Mouse (Mus musculus) MEL (cell line): ENCODE measurements around the gene Mcf2l. TPM values are rescaled to one million over a fixed set of nuclear protein-coding genes. Genes with fewer than 3 reads are reported as not detected.

Experiments
- DNase-seq: peaks from one replicate; pipeline ENCODE4 v3.0.0; 2011; ENCODE audit warnings: low read depth, low spot score
- H3K27ac ChIP-seq: 2 replicates; pipeline ENCODE4 v1.5.1; 2012; ENCODE audit warnings: low read depth, mild to moderate bottlenecking, control low read depth, low read length, moderate library complexity; ENCODE audit not compliant: control insufficient read depth
- H3K27me3 ChIP-seq, 2 experiments: fragments of 150-350 bp in 1 of 2; sonication (generic) in 1 of 2; 2 replicates each; pipeline ENCODE4 v1.6.1; 2012; ENCODE audit warnings: low read length in 2 of 2, mild to moderate bottlenecking in 2 of 2, improper control_type of control experiment in 1 of 2, moderate library complexity in 1 of 2; ENCODE audit not compliant: insufficient read depth in 2 of 2, control insufficient read depth in 1 of 2
- H3K36me3 ChIP-seq, 2 experiments: 2 replicates each; pipeline ENCODE4 v1.6.1; 2012 to 2014; ENCODE audit warnings: low read length in 2 of 2, improper control_type of control experiment in 1 of 2, inconsistent platforms in 1 of 2, mild to moderate bottlenecking in 1 of 2; ENCODE audit not compliant: insufficient read depth in 2 of 2, control insufficient read depth in 1 of 2
- H3K4me1 ChIP-seq, 2 experiments: fragments of 150-350 bp in 1 of 2; sonication (generic) in 1 of 2; 2 replicates each; pipeline ENCODE4 v1.6.1; 2012; ENCODE audit warnings: low read length in 2 of 2, improper control_type of control experiment in 1 of 2, mild to moderate bottlenecking in 1 of 2; ENCODE audit not compliant: insufficient read depth in 2 of 2, control insufficient read depth in 1 of 2
- H3K4me3 ChIP-seq, 2 experiments: fragments of 150-350 bp in 1 of 2; sonication (generic) in 1 of 2; 2 replicates each; pipeline ENCODE4 v1.5.1; 2012; ENCODE audit warnings: low read depth in 2 of 2, low read length in 2 of 2, mild to moderate bottlenecking in 2 of 2, moderate library complexity in 2 of 2, control low read depth in 1 of 2, improper control_type of control experiment in 1 of 2; ENCODE audit not compliant: control insufficient read depth in 1 of 2, insufficient read depth in 1 of 2
- H3K79me2 ChIP-seq: 2 replicates; pipeline ENCODE4 v1.6.1; 2012; ENCODE audit warnings: mild to moderate bottlenecking, low read length, moderate library complexity; ENCODE audit not compliant: control insufficient read depth, poor library complexity, insufficient read depth
- H3K9ac ChIP-seq: 2 replicates; pipeline ENCODE4 v1.6.1; 2012; ENCODE audit warnings: low read depth, mild to moderate bottlenecking, control low read depth, low read length, moderate library complexity; ENCODE audit not compliant: control insufficient read depth, poor library complexity, severe bottlenecking
- H3K9me3 ChIP-seq: fragments of 150-350 bp; sonication (generic); replicated peaks from 2 replicates; pipeline ENCODE4 v1.6.1; 2012; ENCODE audit warnings: mild to moderate bottlenecking, low read length, improper control_type of control experiment, moderate library complexity; ENCODE audit not compliant: insufficient read depth
- CHD1 ChIP-seq: IDR thresholded peaks from 2 replicates; pipeline ENCODE4 v1.6.1; 2012; ENCODE audit warnings: low read depth, mild to moderate bottlenecking, inconsistent platforms, low read length, improper control_type of control experiment
- CHD2 ChIP-seq: IDR thresholded peaks from 2 replicates; pipeline ENCODE4 v1.6.1; 2011; ENCODE audit warnings: low read length, improper control_type of control experiment
- E2F4 ChIP-seq: IDR thresholded peaks from 2 replicates; pipeline ENCODE4 v1.6.1; 2011; ENCODE audit warnings: low read depth, low read length, improper control_type of control experiment, borderline replicate concordance
- ELF1 ChIP-seq: IDR thresholded peaks from 2 replicates; pipeline ENCODE4 v1.6.1; 2014; ENCODE audit warnings: low read depth, mild to moderate bottlenecking, inconsistent platforms, low read length, improper control_type of control experiment, moderate library complexity
- EP300 ChIP-seq, 2 experiments: IDR thresholded peaks; 2 replicates each; pipeline ENCODE4 v1.6.1; 2011; ENCODE audit warnings: improper control_type of control experiment in 2 of 2, low read length in 2 of 2, low read depth in 1 of 2, mild to moderate bottlenecking in 1 of 2
- GABPA ChIP-seq: IDR thresholded peaks from 2 replicates; pipeline ENCODE4 v1.6.1; 2012; ENCODE audit warnings: low read depth, mild to moderate bottlenecking, inconsistent platforms, low read length, improper control_type of control experiment, moderate library complexity
- GATA1 ChIP-seq: IDR thresholded peaks from 2 replicates; pipeline ENCODE4 v1.6.1; 2011; ENCODE audit warnings: low read depth, low read length, improper control_type of control experiment
- HCFC1 ChIP-seq: IDR thresholded peaks from 2 replicates; pipeline ENCODE4 v1.6.1; 2012; ENCODE audit warnings: low read depth, mild to moderate bottlenecking, inconsistent platforms, low read length, improper control_type of control experiment, moderate library complexity
- MAFK ChIP-seq: IDR thresholded peaks from 2 replicates; pipeline ENCODE4 v1.6.1; 2011; ENCODE audit warnings: low read depth, mild to moderate bottlenecking, low read length, improper control_type of control experiment, borderline replicate concordance
- MAX ChIP-seq: IDR thresholded peaks from 2 replicates; pipeline ENCODE4 v1.6.1; 2011; ENCODE audit warnings: low read length, improper control_type of control experiment
- MAZ ChIP-seq: IDR thresholded peaks from 2 replicates; pipeline ENCODE4 v1.6.1; 2012; ENCODE audit warnings: low read depth, mild to moderate bottlenecking, inconsistent platforms, low read length, improper control_type of control experiment
- MXI1 ChIP-seq: IDR thresholded peaks from 2 replicates; pipeline ENCODE4 v1.6.1; 2011; ENCODE audit warnings: mild to moderate bottlenecking, low read depth, low read length, improper control_type of control experiment
- POLR2A ChIP-seq, 2 experiments: IDR thresholded peaks; 2 replicates each; pipeline ENCODE4 v1.6.1; 2011 to 2012; ENCODE audit warnings: low read length in 2 of 2, mild to moderate bottlenecking in 2 of 2, control low read depth in 1 of 2, improper control_type of control experiment in 1 of 2, low read depth in 1 of 2, moderate library complexity in 1 of 2; ENCODE audit not compliant: control insufficient read depth in 1 of 2, insufficient read depth in 1 of 2, poor library complexity in 1 of 2
- POLR2AphosphoS2 ChIP-seq: IDR thresholded peaks from 2 replicates; pipeline ENCODE4 v1.6.1; 2011; ENCODE audit warnings: low read length, improper control_type of control experiment
- SMC3 ChIP-seq: IDR thresholded peaks from 2 replicates; pipeline ENCODE4 v1.6.1; 2011; ENCODE audit warnings: low read depth, low read length, improper control_type of control experiment
- UBTF ChIP-seq: IDR thresholded peaks from 2 replicates; pipeline ENCODE4 v1.6.1; 2012; ENCODE audit warnings: low read depth, mild to moderate bottlenecking, inconsistent platforms, low read length, improper control_type of control experiment, moderate library complexity, borderline replicate concordance; ENCODE audit not compliant: insufficient read depth
- USF2 ChIP-seq, 2 experiments: IDR thresholded peaks; 2 replicates each; pipeline ENCODE4 v1.6.1; 2011 to 2012; ENCODE audit warnings: improper control_type of control experiment in 2 of 2, low read length in 2 of 2, borderline replicate concordance in 1 of 2, inconsistent platforms in 1 of 2, low read depth in 1 of 2, mild to moderate bottlenecking in 1 of 2; ENCODE audit not compliant: insufficient read depth in 1 of 2
- ZC3H11A ChIP-seq: IDR thresholded peaks from 2 replicates; pipeline ENCODE4 v1.6.1; 2012; ENCODE audit warnings: low read depth, mild to moderate bottlenecking, inconsistent platforms, low read length, improper control_type of control experiment
- ZKSCAN1 ChIP-seq: IDR thresholded peaks from 2 replicates; pipeline ENCODE4 v1.6.1; 2012; ENCODE audit warnings: low read depth, mild to moderate bottlenecking, inconsistent platforms, low read length, improper control_type of control experiment, moderate library complexity
- polyA plus RNA-seq, 2 experiments: library from polyadenylated mRNA; stranded (reverse) in 1 of 2; unstranded in 1 of 2; fragments of >175 nt in 1 of 2; fragments of >200 nt in 1 of 2; gene quantifications; 2 replicates each; pipeline versions ENCODE4 v1.2.1 to v1.2.4; 2012; ENCODE audit warnings: low replicate concordance in 2 of 2, low read depth in 1 of 2; ENCODE audit not compliant: insufficient read length in 2 of 2, insufficient read depth in 1 of 2, missing spikeins in 1 of 2
- total RNA-seq: library from RNA; depleted of rRNA; stranded (reverse); fragments of 300-350 nt; gene quantifications from 2 replicates; pipeline ENCODE4 v1.2.3, GENCODE M21; 2012

Gene Mcf2l
- total and polyA plus RNA-seq, 3 experiments = 1.2 to 3.6 TPM; not detected in 1

- Histone ChIP-seq H3K79me2 (no peaks in the 10 kb centered on the region), H3K36me3 (no peaks in the 10 kb centered on the region), H3K4me3 (no peak overlapping the region), H3K27me3 (peaks cover 0 to 1% of the 10 kb centered on the region in 2 experiments; a peak in 3 of 4 replicates), H3K9me3 (no peaks in the 10 kb centered on the region), H3K4me1 (no peaks in the 10 kb centered on the region), H3K27ac (no peak overlapping the region), H3K9ac (no peak overlapping the region)
- TF ChIP-seq GATA1 = no peak
- TF ChIP-seq POLR2AphosphoS2 = no peak
- TF ChIP-seq MAX = no peak
- TF ChIP-seq POLR2A (IDR thresholded peaks at IDR 0.05; ENCODE audit: control insufficient read depth in 1 of 2, insufficient read depth in 1 of 2, low read depth in 1 of 2, low read length in 2 of 2, poor library complexity in 1 of 2) = no peak
- TF ChIP-seq HCFC1 = no peak
- TF ChIP-seq CHD1 = no peak
- no peak for DNase-seq
Measured at GRCm38 (mm10) chr8:13037569-13037968, 164.0 kb downstream of the Mcf2l start.

GRCm38 (mm10) chr8:13039054-13039453 is 165.4 kb downstream of the Mcf2l start:
- TF ChIP-seq E2F4 (no peak), MAFK (no peak), EP300 (IDR thresholded peaks at IDR 0.05; ENCODE audit: low read depth in 1 of 2, low read length in 2 of 2) (no peak), USF2 (IDR thresholded peaks at IDR 0.05; ENCODE audit: borderline replicate concordance in 1 of 2, insufficient read depth in 1 of 2, low read depth in 1 of 2, low read length in 2 of 2) (no peak), MAZ (no peak), MXI1 (no peak), CHD1 (no peak), SMC3 (no peak), ZKSCAN1 (no peak), ZC3H11A (no peak), UBTF (no peak), CHD2 (no peak), ELF1 (no peak), GABPA (no peak)
- no peak overlapping the region for H3K27ac ChIP-seq

More at GRCm38 (mm10) chr8:13039054-13039453, 165.4 kb downstream of the Mcf2l start:
- DNase-seq = no peak
- no peaks in the 10 kb centered on the region for H3K9me3 ChIP-seq
- H3K79me2 ChIP-seq = no peaks in the 10 kb centered on the region
- no peak overlapping the region for H3K4me3 ChIP-seq
- no peak overlapping the region for H3K9ac ChIP-seq
- H3K4me1 ChIP-seq = no peaks in the 10 kb centered on the region
- H3K27me3 ChIP-seq = no peaks in the 10 kb centered on the region; a peak in 1 of 4 replicates
- no peaks in the 10 kb centered on the region for H3K36me3 ChIP-seq
